Mouse (Mus musculus) stomach, postnatal 0 days (tissue): ENCODE measurements around the gene Pgpep1.

Source experiments
- CTCF ChIP-seq: IDR thresholded peaks from 2 replicates; pipeline ENCODE4 v1.5.1; 2016; ENCODE audit warnings: antibody characterized with exemption, low read depth, mild to moderate bottlenecking, moderate library complexity
- EP300 ChIP-seq: optimal IDR thresholded peaks from 2 replicates; pipeline ENCODE3; 2016; ENCODE audit warnings: antibody characterized with exemption

DNA sequence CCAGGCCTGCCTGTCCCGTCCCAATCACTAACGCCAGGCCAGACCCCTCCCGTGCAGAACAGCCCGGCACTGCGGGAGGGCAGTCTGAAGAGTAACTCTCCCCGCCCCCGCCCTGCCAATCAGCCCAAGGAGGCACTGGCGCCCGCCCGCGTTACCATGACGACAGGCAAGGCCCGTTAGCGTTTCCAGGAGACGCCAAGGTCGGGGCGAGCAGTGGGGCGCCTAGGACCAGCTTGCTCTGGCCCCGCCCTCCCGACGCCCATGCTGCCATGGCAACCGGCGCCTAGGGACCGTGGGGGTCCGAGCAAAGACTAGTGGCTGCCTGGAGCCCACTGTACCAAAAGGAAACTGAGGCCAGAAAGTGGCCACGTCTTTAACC lies 58.9 kb downstream of the Pgpep1 start:
- no peak for TF ChIP-seq CTCF
- no peak for TF ChIP-seq EP300
